Mouse (Mus musculus): ENCODE data around the gene Duoxa1. TPM values are rescaled to one million over a fixed set of nuclear protein-coding genes. Genes with fewer than 3 reads are reported as not detected.

Gene Duoxa1
- total and polyA plus RNA-seq, 3 experiments = not detected

GRCm38 (mm10) chr2:122325361-122325760 lies 11.8 kb upstream of the Duoxa1 start:
- Histone ChIP-seq H3K27me3 (ENCODE audit: control insufficient read depth in 1 of 2, insufficient read depth in 2 of 2, low read length in 2 of 2) (peaks cover 2 to 3% of the 10 kb centered on the region in 2 experiments; a peak in 1 of 4 replicates), H3K4me1 (ENCODE audit: control insufficient read depth in 1 of 2, insufficient read depth in 2 of 2, low read length in 2 of 2) (no peaks in the 10 kb centered on the region), H3K27ac (ENCODE audit: control insufficient read depth, low read depth, low read length) (no peak overlapping the region), H3K4me3 (ENCODE audit: control insufficient read depth in 1 of 2, insufficient read depth in 1 of 2, low read depth in 2 of 2, low read length in 2 of 2) (no peak overlapping the region), H3K36me3 (ENCODE audit: control insufficient read depth in 1 of 2, insufficient read depth in 2 of 2, low read length in 2 of 2) (no peaks in the 10 kb centered on the region), H3K79me2 (ENCODE audit: control insufficient read depth, insufficient read depth, low read length, poor library complexity) (no peaks in the 10 kb centered on the region), H3K9ac (ENCODE audit: control insufficient read depth, low read depth, low read length, poor library complexity, severe bottlenecking) (no peak overlapping the region), H3K9me3 (replicated peaks; ENCODE audit: insufficient read depth, low read length) (no peaks in the 10 kb centered on the region)
- TF ChIP-seq RCOR1 (IDR thresholded peaks at IDR 0.05; ENCODE audit: low read depth, low read length) = no peak
- TF ChIP-seq CHD2 (IDR thresholded peaks at IDR 0.05; ENCODE audit: low read length) = no peak
- no peak for TF ChIP-seq TBP (IDR thresholded peaks at IDR 0.05; ENCODE audit: low read depth, low read length)
- TF ChIP-seq MAZ (IDR thresholded peaks at IDR 0.05; ENCODE audit: low read depth, low read length) = no peak
- TF ChIP-seq POLR2AphosphoS2 (IDR thresholded peaks at IDR 0.05; ENCODE audit: low read length) = no peak
- TF ChIP-seq ETS1 (IDR thresholded peaks at IDR 0.05; ENCODE audit: low read depth, low read length) = no peak
- TF ChIP-seq GATA1 (IDR thresholded peaks at IDR 0.05; ENCODE audit: low read depth, low read length) = no peak
- peak; percentile 8; the same call in 1 of the 2 replicates for TF ChIP-seq BHLHE40 (IDR thresholded peaks at IDR 0.05; ENCODE audit: borderline replicate concordance, low read depth, low read length)
- DNase-seq (ENCODE audit: low read depth, low spot score) = no peak

- Histone ChIP-seq H3K9ac (ENCODE audit: control insufficient read depth, low read depth, low read length, poor library complexity, severe bottlenecking) (no peak overlapping the region), H3K36me3 (ENCODE audit: control insufficient read depth in 1 of 2, insufficient read depth in 2 of 2, low read length in 2 of 2) (no peaks in the 10 kb centered on the region), H3K4me1 (ENCODE audit: control insufficient read depth in 1 of 2, insufficient read depth in 2 of 2, low read length in 2 of 2) (no peaks in the 10 kb centered on the region), H3K9me3 (replicated peaks; ENCODE audit: insufficient read depth, low read length) (no peaks in the 10 kb centered on the region), H3K4me3 (ENCODE audit: control insufficient read depth in 1 of 2, insufficient read depth in 1 of 2, low read depth in 2 of 2, low read length in 2 of 2) (no peak overlapping the region), H3K27me3 (ENCODE audit: control insufficient read depth in 1 of 2, insufficient read depth in 2 of 2, low read length in 2 of 2) (peaks cover 2 to 3% of the 10 kb centered on the region in 2 experiments; a peak in 1 of 4 replicates), H3K79me2 (ENCODE audit: control insufficient read depth, insufficient read depth, low read length, poor library complexity) (no peaks in the 10 kb centered on the region), H3K27ac (ENCODE audit: control insufficient read depth, low read depth, low read length) (no peak overlapping the region)
- TF ChIP-seq CHD2 (IDR thresholded peaks at IDR 0.05; ENCODE audit: low read length) (no peak), ZNF384 (IDR thresholded peaks at IDR 0.05; ENCODE audit: low read depth, low read length) (no peak), RAD21 (IDR thresholded peaks at IDR 0.05; ENCODE audit: low read depth, low read length) (no peak), E2F4 (IDR thresholded peaks at IDR 0.05; ENCODE audit: borderline replicate concordance, low read depth, low read length) (no peak), ZMIZ1 (IDR thresholded peaks at IDR 0.05; ENCODE audit: low read depth, low read length) (no peak), POLR2A (IDR thresholded peaks at IDR 0.05; ENCODE audit: control insufficient read depth in 1 of 2, insufficient read depth in 1 of 2, low read depth in 1 of 2, low read length in 2 of 2, poor library complexity in 1 of 2) (no peak), CHD1 (IDR thresholded peaks at IDR 0.05; ENCODE audit: low read depth, low read length) (no peak), RCOR1 (IDR thresholded peaks at IDR 0.05; ENCODE audit: low read depth, low read length) (no peak), NELFE (IDR thresholded peaks at IDR 0.05; ENCODE audit: low read depth, low read length) (no peak), POLR2AphosphoS2 (IDR thresholded peaks at IDR 0.05; ENCODE audit: low read length) (no peak), TBP (IDR thresholded peaks at IDR 0.05; ENCODE audit: low read depth, low read length) (no peak), MAFK (IDR thresholded peaks at IDR 0.05; ENCODE audit: borderline replicate concordance, low read depth, low read length) (no peak), JUND (IDR thresholded peaks at IDR 0.05; ENCODE audit: low read depth, low read length) (no peak), SIN3A (IDR thresholded peaks at IDR 0.05; ENCODE audit: low read length) (no peak)
- DNase-seq (ENCODE audit: low read depth, low spot score) = no peak
These were observed 11.1 kb upstream of the Duoxa1 start for GRCm38 (mm10) chr2:122324586-122324985.

Data from MEL (cell line).